Mouse (Mus musculus) neural tube, embryonic 12.5 days (tissue): ENCODE results near the gene Srsf3. TPM values are rescaled to one million over a fixed set of nuclear protein-coding genes. Genes with fewer than 3 reads are reported as not detected.

Source experiments
- ATAC-seq: fragments of 200-750 bp; cut with Nextera tagmentation; 2 replicates; pipeline ENCODE4 v1.8.0; 2017; ENCODE audit warnings: low read depth, mild to moderate bottlenecking, moderate TSS enrichment, moderate library complexity; ENCODE audit not compliant: low FRiP score
- H3K27ac ChIP-seq: fragments of 300-500 bp; sonication (generic); 2 replicates; pipeline ENCODE4 v1.5.1; 2016
- H3K27me3 ChIP-seq: fragments of 300-500 bp; sonication (generic); replicated peaks from 2 replicates; pipeline ENCODE4 v1.6.1; 2016; ENCODE audit warnings: mild to moderate bottlenecking
- H3K36me3 ChIP-seq: fragments of 300-500 bp; sonication (generic); 2 replicates; pipeline ENCODE4 v1.6.1; 2016; ENCODE audit warnings: mild to moderate bottlenecking
- H3K4me1 ChIP-seq: fragments of 300-500 bp; sonication (generic); 2 replicates; pipeline ENCODE4 v1.6.1; 2016
- H3K4me2 ChIP-seq: fragments of 300-500 bp; sonication (generic); replicated peaks from 2 replicates; pipeline ENCODE4 v1.6.1; 2016; ENCODE audit warnings: mild to moderate bottlenecking
- H3K4me3 ChIP-seq: fragments of 300-500 bp; sonication (generic); 2 replicates; pipeline ENCODE4 v1.5.1; 2016
- H3K9ac ChIP-seq: fragments of 300-500 bp; sonication (generic); 2 replicates; pipeline ENCODE4 v1.6.1; 2016; ENCODE audit warnings: mild to moderate bottlenecking
- H3K9me3 ChIP-seq: fragments of 300-500 bp; sonication (generic); 2 replicates; pipeline ENCODE4 v1.6.1; 2016; ENCODE audit warnings: mild to moderate bottlenecking
- WGBS: fragments of 180-500 bp; shearing (Covaris S2); methylation state at CpG from one replicate; pipeline ENCODE4 v1.1.7; 2016; 5-methylcytosine and 5-hydroxymethylcytosine counted together
- polyA plus RNA-seq: library from polyadenylated mRNA; unstranded; fragments of >200 nt; fragmentation: Nextera tagmentation; extraction: Ambion mirVana; gene quantifications from 2 replicates; pipeline ENCODE4 v1.2.1, GENCODE M21; 2016

Srsf3 gene
- polyA plus RNA-seq, 1 experiment from 2014 or later: 642 TPM

DNA sequence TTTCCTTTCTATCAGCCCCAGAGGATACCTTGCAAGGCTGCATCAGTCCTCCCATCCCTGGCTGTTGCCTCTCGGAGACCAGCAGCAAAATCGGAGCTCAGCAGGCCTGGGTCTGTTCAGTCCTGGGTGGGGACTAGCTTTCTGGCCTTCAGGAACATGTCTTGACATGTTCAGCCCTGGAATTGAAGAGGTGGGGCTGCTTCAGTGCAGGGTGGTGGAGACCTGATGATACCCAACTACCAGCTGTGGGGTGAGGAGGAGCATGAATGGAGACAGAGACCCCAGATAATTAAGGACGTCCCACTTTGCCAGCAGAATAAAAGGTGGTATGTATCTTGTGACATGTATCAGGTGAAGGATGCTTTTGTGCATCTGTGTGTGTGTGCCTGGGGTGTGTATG, 58.3 kb downstream of the Srsf3 start, which contains the start of gene Cdkn1a:
TSS of gene Cdkn1a (plus strand) at position 201 of the 400 bp plus-strand sequence.
- WGBS: 78% methylated on average over 3 of the region's 3 CpGs
- Histone ChIP-seq H3K9ac (no peak within 1 kb of the TSS), H3K36me3 (no peaks in the 10 kb centered on the region), H3K4me2 (no peak within 1 kb of the TSS), H3K4me1 (peaks cover 22% of the 10 kb centered on the region), H3K9me3 (no peaks in the 10 kb centered on the region), H3K27me3 (peaks cover 15% of the 10 kb centered on the region), H3K27ac (no peak within 1 kb of the TSS), H3K4me3 (no peak within 1 kb of the TSS)
- ATAC-seq: no peak

DNA sequence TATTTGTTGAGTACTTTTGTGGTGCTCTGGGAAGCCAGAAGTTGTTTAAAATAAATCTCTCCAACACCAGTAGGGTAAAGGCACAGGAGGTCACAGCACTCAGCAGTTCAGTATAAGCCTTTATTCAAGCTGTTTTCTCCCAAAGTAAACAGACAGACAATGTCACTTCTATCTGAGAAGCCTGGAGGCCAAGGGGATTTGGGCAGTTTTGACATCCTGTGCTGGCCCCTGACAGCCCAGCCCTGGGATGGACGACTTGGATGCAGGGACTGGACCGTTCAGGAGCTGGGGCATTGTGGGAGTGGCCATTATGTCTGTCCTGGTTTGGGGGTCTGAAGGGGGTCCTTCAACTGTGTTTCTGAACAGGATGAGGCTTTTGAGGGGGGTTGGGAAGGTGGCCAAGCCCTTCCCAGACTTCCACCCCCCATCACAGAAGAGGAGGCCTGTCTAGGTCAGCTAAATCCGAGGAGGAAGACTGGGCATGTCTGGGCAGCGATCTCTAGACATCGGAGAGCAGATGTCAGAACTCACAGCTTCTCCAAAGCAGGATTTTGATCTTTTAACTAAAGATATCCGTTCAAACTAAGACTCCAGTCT, 59.0 kb downstream of the Srsf3 start:
- no peak overlapping the region for H3K4me2 ChIP-seq
- no peak overlapping the region for H3K4me3 ChIP-seq

DNA sequence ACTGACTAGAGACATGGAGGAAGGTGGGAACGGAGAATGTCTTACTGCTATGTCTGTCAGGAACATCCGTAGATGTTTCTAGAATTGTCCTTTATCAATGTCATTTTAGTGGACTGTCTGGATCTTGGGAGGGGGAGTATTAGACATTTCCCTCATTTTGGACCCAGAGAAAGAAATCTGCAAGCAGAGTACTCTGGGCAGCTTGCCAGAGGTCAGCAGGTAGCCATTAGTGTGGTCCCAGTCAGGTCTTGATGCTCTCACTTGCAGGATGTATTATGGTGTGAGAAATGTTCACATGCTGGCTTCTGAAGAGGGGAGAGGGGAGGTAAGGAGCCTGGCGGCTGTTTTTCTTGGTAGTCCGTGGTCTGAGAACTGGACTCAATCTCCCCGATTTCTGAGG, 60.1 kb downstream of the Srsf3 start:
- Histone ChIP-seq H3K4me2 (no peak overlapping the region), H3K27me3 (peaks cover 15% of the 10 kb centered on the region), H3K36me3 (no peaks in the 10 kb centered on the region), H3K4me3 (no peak overlapping the region), H3K4me1 (peaks cover 22% of the 10 kb centered on the region), H3K27ac (no peak overlapping the region), H3K9ac (no peak overlapping the region), H3K9me3 (no peaks in the 10 kb centered on the region)
- WGBS: 61% methylated on average over 5 of the region's 5 CpGs
- no peak for ATAC-seq

More for the DNA sequence above, 59.0 kb downstream of the Srsf3 start:
- H3K27me3 ChIP-seq: peaks cover 15% of the 10 kb centered on the region
- H3K9ac ChIP-seq: no peak overlapping the region
- H3K9me3 ChIP-seq: no peaks in the 10 kb centered on the region
- 61% methylated on average over 6 of the region's 6 CpGs for WGBS
- ATAC-seq: no peak
- peaks cover 22% of the 10 kb centered on the region for H3K4me1 ChIP-seq
- no peak overlapping the region for H3K27ac ChIP-seq
- no peaks in the 10 kb centered on the region for H3K36me3 ChIP-seq

Other genes with a start within 250 kb of the Srsf3 start
- gene Brpf3, start 231.5 kb upstream of the Srsf3 start, polyA plus RNA-seq: 10.9 and 12.1 TPM in 2 replicates
- gene Pnpla1, start 174.2 kb upstream of the Srsf3 start, polyA plus RNA-seq: not detected in 2 replicates
- 0.09 and 0.38 TPM in 2 replicates for gene 4930539E08Rik, start 117.3 kb upstream of the Srsf3 start, polyA plus RNA-seq
- gene Pxt1, start 88.8 kb upstream of the Srsf3 start, polyA plus RNA-seq: not detected in 2 replicates
- 115 and 117 TPM in 2 replicates for gene Kctd20, start 80.7 kb upstream of the Srsf3 start, polyA plus RNA-seq
- 148 and 157 TPM in 2 replicates for gene Stk38, start 24.6 kb upstream of the Srsf3 start, polyA plus RNA-seq
- 34.8 and 41.6 TPM in 2 replicates for gene Cdkn1a, start 58.3 kb downstream of the Srsf3 start, polyA plus RNA-seq
- gene Rab44, start 81.5 kb downstream of the Srsf3 start, polyA plus RNA-seq: 0.30 and 0.42 TPM in 2 replicates
- gene Cpne5, start 205.5 kb downstream of the Srsf3 start, polyA plus RNA-seq: 7.0 and 7.7 TPM in 2 replicates
- gene Ppil1, start 231.6 kb downstream of the Srsf3 start, polyA plus RNA-seq: 117 and 125 TPM in 2 replicates
- 74.8 and 75.3 TPM in 2 replicates for gene BC004004, start 236.2 kb downstream of the Srsf3 start, polyA plus RNA-seq